Mouse (Mus musculus): ENCODE measurements at regions not wholly inside any gene's neighbourhood (a gene's known extent, or its start where the extent isn't known, plus 50 kb on each side); places are given as distances from the start of the nearest gene placed in this dataset.
A peak's percentile ranks its signal among the peaks of the same experiment; 100 is the strongest.
"Not testable (repeated sequence)": the region's sequence is repeated elsewhere in the genome, so short reads cannot be mapped to it uniquely, and the experiment has no call there.

DNA sequence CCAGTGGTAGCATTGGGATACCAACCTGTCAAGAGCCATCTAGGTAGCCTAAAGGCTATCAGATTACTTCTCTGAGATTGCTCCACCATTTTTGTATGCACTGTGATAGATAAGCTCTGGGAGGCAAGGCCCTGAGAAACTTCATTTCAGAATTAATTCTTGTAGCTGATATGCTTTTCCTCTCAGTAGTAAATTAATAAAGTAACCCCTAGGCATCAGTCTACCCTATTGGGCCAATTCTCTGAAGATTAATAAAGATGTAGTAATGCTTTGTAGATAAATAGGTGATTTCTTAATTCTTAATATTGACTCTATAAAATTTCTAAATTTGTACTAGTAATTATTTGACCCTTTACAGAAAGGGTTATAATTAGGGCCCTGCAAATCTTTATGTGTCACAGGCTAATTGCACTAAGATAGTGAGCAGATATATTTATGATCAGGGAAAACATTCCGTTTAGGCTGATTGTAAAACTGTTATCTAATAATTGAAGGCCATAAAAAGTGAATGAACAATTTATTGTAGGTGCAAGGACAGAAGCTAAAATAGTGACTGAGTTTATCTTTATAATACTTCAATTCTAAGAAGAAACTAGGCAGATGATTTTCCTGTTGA lies 384.2 kb upstream of the 1700009N14Rik start:
- no peak for DNase-seq (ENCODE audit: low read depth, low spot score)

- no peak for DNase-seq (ENCODE audit: low read depth, low spot score)
These were observed 382.7 kb upstream of the 1700009N14Rik start for GRCm38 (mm10) chr4:39067260-39067876.

DNA sequence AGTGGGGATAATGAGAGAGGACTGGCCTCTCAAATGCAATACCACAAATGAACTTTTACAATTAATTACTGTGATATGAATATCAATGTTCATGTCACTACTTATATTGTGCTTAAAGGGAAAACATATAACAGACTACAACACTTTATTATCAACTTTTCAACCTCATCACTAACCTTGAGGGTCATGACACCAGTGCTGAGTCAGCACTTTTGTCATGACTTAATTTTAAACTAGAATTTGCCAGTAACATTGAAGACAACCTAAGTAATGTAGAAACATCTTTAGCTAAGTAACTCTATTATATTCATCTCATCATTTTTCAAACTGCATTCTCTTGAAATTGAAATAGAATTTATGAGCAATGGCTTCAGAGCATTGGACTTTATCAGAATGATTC lies 378.6 kb upstream of the 1700009N14Rik start:
- no peak for DNase-seq (ENCODE audit: low read depth, low spot score)

GRCm38 (mm10) chr4:39088284-39088683 lies 361.8 kb upstream of the 1700009N14Rik start:
- DNase-seq (ENCODE audit: low read depth, low spot score), result peak; percentile 13

GRCm38 (mm10) chr4:39109184-39109583 lies 340.9 kb upstream of the 1700009N14Rik start:
- DNase-seq (ENCODE audit: low read depth, low spot score), result no peak

GRCm38 (mm10) chr4:39113217-39113975 lies 336.7 kb upstream of the 1700009N14Rik start:
- not testable (repeated sequence) for DNase-seq (ENCODE audit: low read depth, low spot score)

- no peak for DNase-seq (ENCODE audit: low read depth, low spot score)
These were observed 324.6 kb upstream of the 1700009N14Rik start for GRCm38 (mm10) chr4:39125528-39125927.
